ENCODE assay signal across 9 mouse cellular contexts in genomic region chr17:6691596-6691995, GRCm38 (mm10). TPM values are rescaled to one million over a fixed set of nuclear protein-coding genes. Genes with fewer than 3 reads are reported as not detected.
DNase-seq lines count a peak whose midpoint lies in the region; TF ChIP-seq lines count a peak whose summit lies in the region.
"Not testable (repeated sequence)": the region's sequence is repeated elsewhere in the genome, so short reads cannot be mapped to it uniquely, and the experiment has no call there.
"Had no signal": no experiment of that assay in that cellular context is flagged by ENCODE, and none has a peak within 500 bp of the region (broad histone marks: within the 10 kb centered on the region; RNA-seq: fewer than 3 reads in every experiment).

No protein-coding gene starts in this region.

- not testable (repeated sequence) for H3K9me3 ChIP-seq in embryonic facial prominence, embryonic 10.5 days

- 7% methylated on average over 2 of the region's 2 CpGs for WGBS in bone marrow, adult 2 months
- WGBS in embryonic facial prominence, embryonic 10.5 days: 11% methylated on average over 2 of the region's 2 CpGs

- H3K4me1 ChIP-seq in bone marrow, adult 2 months (ENCODE audit: control insufficient read depth, insufficient read depth, low read length); embryonic facial prominence, embryonic 10.5 days: not testable (repeated sequence)

- not testable (repeated sequence) for TF ChIP-seq POLR2A in bone marrow, adult 2 months (IDR thresholded peaks at IDR 0.05; ENCODE audit: borderline replicate concordance, control insufficient read depth, low read depth, low read length)

- H3K36me3 ChIP-seq in embryonic facial prominence, embryonic 10.5 days (replicated peaks); splenic B cell, adult 2 months (ENCODE audit: control insufficient read depth, insufficient read depth, low read length, poor library complexity, severe bottlenecking): not testable (repeated sequence)

- H3K27me3 ChIP-seq in embryonic facial prominence, embryonic 10.5 days (replicated peaks; ENCODE audit: low read depth, poor library complexity, severe bottlenecking); splenic B cell, adult 2 months (ENCODE audit: control insufficient read depth, insufficient read depth, low read length, poor library complexity, severe bottlenecking): not testable (repeated sequence)

- peak; percentile 73 for DNase-seq in CD4-positive, CD25-positive, alpha-beta regulatory T cell, adult 2 months (ENCODE audit: low read depth, low spot score)
- DNase-seq in embryonic facial prominence, embryonic 10.5 days (ENCODE audit: low spot score): peak; percentile 37
- peak; percentile 88 for DNase-seq in heart, adult 8-10 months (ENCODE audit: low spot score)
- peak; percentile 81 to 90 for DNase-seq in kidney, postnatal 25 days
- DNase-seq in liver: peak; percentile 24
- DNase-seq in naive thymus-derived CD4-positive, alpha-beta T cell, adult 2 months (ENCODE audit: low read depth): peak; percentile 77
- DNase-seq in splenic B cell, adult 2 months (ENCODE audit: low read depth, low spot score): peak; percentile 66

- peak; percentile 22; the same call in 1 of the 2 replicates for TF ChIP-seq CTCF in bone marrow, adult 2 months (IDR thresholded peaks at IDR 0.05; ENCODE audit: control insufficient read depth, insufficient read depth, low read length)

- not testable (repeated sequence) for H3K4me3 ChIP-seq in bone marrow, adult 2 months (replicated peaks; ENCODE audit: control insufficient read depth, low read depth, low read length); embryonic facial prominence, embryonic 10.5 days

- not testable (repeated sequence) for H3K27ac ChIP-seq in bone marrow, adult 2 months (ENCODE audit: control insufficient read depth, insufficient read depth, low read depth, low read length, poor library complexity); embryonic facial prominence, embryonic 10.5 days (replicated peaks)

RNA-seq across cellular contexts. Expression of gene Sytl3, which starts 32.7 kb away (rescaled TPM):
- polyA plus RNA-seq in bone marrow, adult 2 months (2011; ENCODE audit: insufficient read depth, insufficient read length, low replicate concordance, missing spikeins): 2.0 and 7.8 TPM in 2 replicates
- 0.10 TPM in 1 of 2 replicates, not detected in the other for polyA plus RNA-seq in embryonic facial prominence, embryonic 10.5 days (2016; fragmentation: Nextera tagmentation; extraction: Ambion mirVana)
- under 1 TPM in 3 of 4 experiments, not detected in 1; 0.25 to 0.56 (median 0.34) TPM for total RNA-seq in heart, adult 8-10 months (2022)
- polyA plus RNA-seq: heart, embryonic 13.5 days had no signal

RNA-seq across cellular contexts. Expression of gene Dynlt1f, which starts 35.9 kb away (rescaled TPM):
- 11.6 and 31.7 TPM in 2 replicates for polyA plus RNA-seq in bone marrow, adult 2 months (2011; ENCODE audit: insufficient read depth, insufficient read length, low replicate concordance, missing spikeins)
- 307 and 328 TPM in 2 replicates for polyA plus RNA-seq in embryonic facial prominence, embryonic 10.5 days (2016; fragmentation: Nextera tagmentation; extraction: Ambion mirVana)
- 10 to 100 TPM; 37.9 to 41.6 (median 39.9) TPM for total RNA-seq in heart, adult 8-10 months (2022)

Comparison
In these comparisons a context has a peak if more than half of its experiments do, and no peak if none do; other contexts are left out.
1. DNase-seq: peak in every context shown above with its lines; median percentile 88 in heart, adult 8-10 months; 86 in kidney, postnatal 25 days; 77 in naive thymus-derived CD4-positive, alpha-beta T cell, adult 2 months; 73 in CD4-positive, CD25-positive, alpha-beta regulatory T cell, adult 2 months; 66 in splenic B cell, adult 2 months; 37 in embryonic facial prominence, embryonic 10.5 days; 24 in liver.